Mouse (Mus musculus): ENCODE results near the gene Gmcl1.

- TF ChIP-seq POLR2A (IDR thresholded peaks at IDR 0.05; ENCODE audit: extremely low read depth, insufficient read depth, low read length) (no peak), CTCF (IDR thresholded peaks at IDR 0.05; ENCODE audit: low read depth, low read length) (no peak)
These were observed 11.2 kb downstream of the Gmcl1 start for GRCm38 (mm10) chr6:86721977-86722376.
